Mouse (Mus musculus): ENCODE measurements around the gene B4galt1.

The B4galt1 gene

DNA sequence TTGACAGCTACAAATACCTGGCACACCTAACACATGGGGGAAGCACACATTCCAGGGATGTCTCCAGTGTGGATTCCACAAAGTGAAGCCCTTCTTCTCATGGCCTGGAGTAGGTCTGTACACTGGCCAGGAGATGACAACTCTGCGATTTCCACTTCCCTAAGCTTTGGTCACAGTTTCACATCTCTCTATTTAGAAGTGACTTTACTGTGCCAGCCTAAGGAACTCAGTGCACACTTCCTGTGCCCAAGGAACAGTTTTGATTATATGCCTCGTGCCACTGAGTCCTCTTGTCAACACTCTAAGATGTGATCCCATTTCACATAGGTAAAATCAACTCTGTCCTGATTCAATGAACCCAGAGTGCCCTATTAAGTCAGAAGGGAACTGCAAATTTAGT, 13.4 kb downstream of the B4galt1 start:
- DNase-seq (ENCODE audit: low spot score): no peak

GRCm38 (mm10) chr4:40839251-40839650, 14.6 kb downstream of the B4galt1 start:
- no peak for DNase-seq (ENCODE audit: low spot score)

GRCm38 (mm10) chr4:40837451-40838285, 16.1 kb downstream of the B4galt1 start:
- no peak for DNase-seq (ENCODE audit: low spot score)

- DNase-seq (ENCODE audit: low spot score): no peak
Measured at GRCm38 (mm10) chr4:40837008-40837407, 16.8 kb downstream of the B4galt1 start.

GRCm38 (mm10) chr4:40834872-40835271, 18.9 kb downstream of the B4galt1 start:
- no peak for DNase-seq (ENCODE audit: low spot score)

DNA sequence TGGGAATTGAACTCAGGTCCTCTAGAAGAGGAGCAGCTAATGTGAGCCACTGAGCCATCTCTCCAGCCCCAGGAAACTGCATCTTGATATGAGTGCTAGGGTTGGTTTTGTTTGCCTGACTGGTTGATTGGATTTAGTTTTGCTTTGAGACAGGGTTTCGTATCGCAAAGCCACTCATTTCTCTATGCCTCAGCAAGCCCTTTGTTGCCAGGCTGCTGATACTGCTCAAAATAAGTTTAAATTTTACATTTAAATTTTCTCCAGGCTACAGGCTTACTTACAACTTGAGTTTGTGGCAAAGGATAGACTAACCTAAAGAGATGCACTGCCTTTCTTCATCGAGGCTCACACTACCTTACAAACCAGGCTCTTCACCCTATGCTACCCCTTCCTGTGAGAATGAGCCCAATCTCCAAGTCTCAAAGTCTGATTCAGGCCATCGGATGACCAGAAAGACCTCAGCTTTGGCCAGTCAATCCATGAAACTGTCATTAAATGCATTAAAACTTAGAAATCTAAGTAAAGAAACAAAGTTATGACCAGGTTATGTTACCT, 19.5 kb downstream of the B4galt1 start:
- no peak for DNase-seq (ENCODE audit: low spot score)

DNA sequence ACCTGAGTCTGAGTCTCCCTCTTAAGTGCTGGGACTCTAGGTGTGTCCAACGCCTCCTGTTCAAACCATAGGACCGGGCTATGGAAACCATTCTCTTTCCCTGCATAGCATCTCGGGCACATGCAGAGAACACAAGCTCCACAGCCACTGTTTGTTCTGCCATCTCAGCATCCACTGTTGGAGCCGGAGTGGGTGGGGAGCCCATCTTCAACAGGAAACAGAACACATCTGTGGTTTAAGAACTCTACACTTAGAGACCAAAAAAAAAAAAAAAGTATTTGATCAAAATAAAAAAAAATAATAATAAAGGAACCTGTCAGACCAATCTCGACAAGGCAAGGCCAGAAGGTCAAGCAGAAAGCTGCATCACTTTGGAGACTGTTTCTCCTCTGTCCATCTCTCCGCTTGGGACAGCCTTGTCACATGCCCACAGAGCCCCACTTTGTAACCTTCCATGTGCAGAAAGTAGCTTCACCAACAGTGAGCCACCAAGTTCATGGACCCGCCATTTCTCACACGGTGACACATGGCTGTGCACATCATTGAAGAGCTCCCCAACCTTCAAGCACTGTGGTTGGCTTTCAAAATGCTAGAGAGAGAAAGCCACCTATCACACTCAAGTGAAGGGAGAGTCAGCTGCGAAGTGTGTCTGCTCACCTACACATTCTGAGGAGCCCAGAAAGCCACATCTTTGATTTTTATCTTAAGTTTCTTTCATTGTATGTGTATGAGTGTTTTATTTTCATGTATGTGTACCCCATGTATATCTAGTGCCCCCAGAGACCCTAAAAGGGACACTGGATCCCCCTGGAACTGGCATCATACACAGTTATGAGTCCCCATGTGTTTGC, 20.2 kb downstream of the B4galt1 start:
- no peak for DNase-seq (ENCODE audit: low spot score)

DNA sequence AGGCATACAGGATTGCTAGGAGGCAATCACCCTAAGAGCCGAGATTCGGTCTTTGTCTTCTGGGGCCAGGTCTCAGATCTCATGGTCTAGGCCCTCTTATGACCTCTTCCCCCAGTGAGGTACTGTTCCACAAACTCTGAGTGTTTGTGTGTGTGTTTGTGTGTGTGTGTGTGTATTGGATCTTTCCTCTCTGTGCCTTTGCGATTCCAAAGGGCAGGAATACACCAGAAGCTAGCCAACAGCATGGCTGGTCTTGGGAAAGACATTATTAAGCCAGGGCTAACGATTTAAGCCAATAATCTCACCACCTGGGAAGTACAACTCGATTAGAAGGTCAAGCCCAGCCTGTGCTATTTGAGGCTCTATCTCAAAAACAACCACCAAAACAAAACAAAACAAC, 23.3 kb downstream of the B4galt1 start:
- no peak for DNase-seq (ENCODE audit: low spot score)

DNA sequence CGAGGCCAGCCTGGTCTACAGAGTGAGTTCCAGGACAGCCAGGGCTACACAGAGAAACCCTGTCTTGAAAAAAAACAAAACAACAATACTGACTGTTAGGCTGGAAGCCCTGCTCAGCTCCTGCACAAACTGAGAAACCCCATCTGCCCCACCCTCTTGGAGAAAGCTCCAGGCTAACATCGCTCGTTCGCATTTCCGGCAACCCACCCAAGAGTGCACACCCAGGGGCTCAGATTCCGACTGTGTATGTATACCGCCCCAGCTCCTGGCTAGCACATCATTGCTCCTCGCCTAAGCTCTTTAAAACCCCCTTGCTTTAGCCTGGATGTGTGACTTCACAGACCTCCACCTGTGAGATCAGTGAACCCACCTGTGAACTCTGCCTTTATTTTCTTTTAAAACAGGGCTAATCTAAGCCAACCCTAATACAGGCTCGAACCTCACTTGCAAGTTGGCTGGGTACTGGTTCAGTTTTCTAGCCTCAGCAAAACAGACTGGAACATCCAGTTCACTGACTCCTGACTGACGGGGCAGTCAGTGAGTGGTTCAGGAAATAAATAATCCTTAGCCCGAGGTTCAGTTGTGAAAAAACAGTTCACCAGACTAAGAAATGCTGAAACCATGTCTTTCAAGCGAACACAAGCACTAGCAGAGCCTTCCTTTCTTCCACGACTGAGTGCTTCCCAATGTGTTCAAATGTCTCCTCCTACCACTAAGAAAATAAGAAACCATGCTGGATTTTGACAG, 24.0 kb downstream of the B4galt1 start:
- no peak for DNase-seq (ENCODE audit: low spot score)

DNA sequence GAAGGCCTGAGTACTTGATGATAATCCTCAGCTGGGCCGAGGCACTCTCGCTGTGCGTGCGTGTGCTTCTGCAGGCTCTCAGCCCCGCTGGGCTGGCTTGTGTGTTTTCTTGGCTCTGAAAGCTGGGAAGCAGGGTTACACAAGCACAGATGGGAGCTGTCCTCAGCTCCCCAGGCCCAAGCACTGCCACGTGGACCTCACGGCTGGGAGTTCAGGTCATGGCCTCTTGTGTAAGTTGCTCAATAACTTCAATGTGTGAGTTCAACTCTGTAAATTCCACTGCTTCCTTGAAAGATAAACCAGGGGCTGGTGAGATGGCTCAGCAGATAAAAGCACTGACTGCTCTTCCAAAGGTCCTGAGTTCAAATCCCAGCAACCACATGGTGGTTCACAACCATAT, 24.9 kb downstream of the B4galt1 start:
- DNase-seq (ENCODE audit: low spot score): peak; percentile 16

DNA sequence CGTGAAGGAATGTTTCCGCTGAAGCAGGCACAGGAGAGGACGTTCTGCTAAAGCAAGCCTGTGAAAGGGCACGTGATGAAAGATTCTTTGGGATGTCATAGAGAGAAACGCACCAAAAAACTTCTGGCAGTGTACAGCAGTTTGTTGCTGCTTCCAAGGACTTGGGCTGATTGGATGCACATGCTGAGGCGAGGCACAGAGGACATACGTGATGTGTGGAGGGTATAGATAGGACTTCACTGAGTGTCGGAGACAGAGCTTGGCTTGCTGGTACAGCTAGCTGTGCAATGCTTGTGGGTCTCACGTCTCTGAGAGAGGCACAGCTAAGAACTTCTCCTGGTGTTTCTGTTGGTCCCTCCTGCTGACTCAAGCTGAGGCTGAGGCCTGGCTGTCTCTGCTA, 25.9 kb downstream of the B4galt1 start:
- no peak for DNase-seq (ENCODE audit: low spot score)

- DNase-seq (ENCODE audit: low spot score): no peak
Measured at GRCm38 (mm10) chr4:40826810-40827209, 27.0 kb downstream of the B4galt1 start.

DNA sequence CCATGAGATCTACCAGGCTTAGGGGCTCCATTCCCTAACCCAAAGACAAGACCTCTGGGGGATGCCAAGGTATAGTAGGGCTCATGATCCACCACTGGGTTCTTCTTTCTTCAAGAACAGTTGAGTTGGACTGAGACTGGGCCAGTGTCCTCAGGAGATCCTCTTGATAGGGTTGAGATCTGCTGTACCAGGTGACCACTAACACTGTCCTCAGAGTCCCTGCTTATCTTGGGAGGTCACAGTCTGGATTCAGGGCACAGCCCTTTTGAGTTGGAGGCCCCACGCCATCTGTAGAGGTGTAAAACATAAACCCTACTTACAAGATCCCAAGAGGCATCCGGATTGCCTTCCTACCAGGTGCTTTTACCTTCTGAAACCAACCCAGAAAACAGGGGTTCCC, 27.8 kb downstream of the B4galt1 start:
- no peak for DNase-seq (ENCODE audit: low spot score)

GRCm38 (mm10) chr4:40825146-40825545, 28.7 kb downstream of the B4galt1 start:
- peak; percentile 18 for DNase-seq (ENCODE audit: low spot score)

- no peak for DNase-seq (ENCODE audit: low spot score)
Measured at GRCm38 (mm10) chr4:40824505-40824904, 29.3 kb downstream of the B4galt1 start.

- DNase-seq (ENCODE audit: low spot score): no peak
Measured at GRCm38 (mm10) chr4:40823664-40824063, 30.1 kb downstream of the B4galt1 start.

DNA sequence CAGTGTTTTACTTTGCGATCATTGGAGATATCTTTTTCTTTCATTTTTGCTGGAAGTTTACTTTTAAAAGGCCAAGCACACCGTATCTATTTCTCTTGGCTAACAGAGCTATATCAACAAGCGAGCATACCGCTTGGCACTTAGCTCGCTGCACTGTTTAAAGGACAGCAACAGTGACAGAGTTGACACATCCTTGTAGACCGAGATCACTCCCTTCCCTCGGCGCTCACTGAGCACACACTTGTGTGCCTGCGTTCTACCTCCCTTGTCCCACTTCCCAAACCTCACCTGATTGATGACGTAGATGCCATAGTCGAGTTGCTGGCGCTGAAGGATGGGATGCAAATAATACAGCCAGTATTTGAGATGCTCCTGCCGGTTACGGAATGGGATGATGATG, 30.7 kb downstream of the B4galt1 start:
- DNase-seq (ENCODE audit: low spot score): no peak

- no peak for DNase-seq (ENCODE audit: low spot score)
Measured at GRCm38 (mm10) chr4:40821303-40822023, 32.3 kb downstream of the B4galt1 start.

DNA sequence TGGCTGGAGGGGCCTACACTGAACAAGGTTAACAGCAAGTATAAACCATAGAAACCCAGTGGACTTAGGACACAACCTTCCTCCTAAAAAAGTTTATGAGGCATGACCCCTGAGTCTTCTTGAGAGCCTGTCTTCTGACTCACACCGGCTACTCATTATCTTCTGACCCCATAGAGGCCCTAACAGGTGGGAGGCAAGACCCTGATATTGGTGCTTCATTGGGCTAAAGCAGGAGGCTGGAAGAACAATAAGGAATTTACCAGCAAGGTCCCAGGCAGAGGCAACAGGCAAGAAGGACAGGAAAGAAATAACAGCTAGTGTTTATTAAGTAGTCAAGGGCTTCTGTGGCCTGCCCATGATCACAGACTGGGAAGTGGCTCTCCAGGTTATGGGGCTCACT, 32.9 kb downstream of the B4galt1 start:
- no peak for DNase-seq (ENCODE audit: low spot score)

GRCm38 (mm10) chr4:40820024-40820423, 33.8 kb downstream of the B4galt1 start:
- DNase-seq (ENCODE audit: low spot score): no peak

- no peak for DNase-seq (ENCODE audit: low spot score)
Measured at GRCm38 (mm10) chr4:40819151-40819550, 34.7 kb downstream of the B4galt1 start.

Data from embryo, embryonic 10 days (tissue).